Mouse (Mus musculus) G1E (cell line): Measurements from ENCODE around the gene Chrm3. TPM values are rescaled to one million over a fixed set of nuclear protein-coding genes. Genes with fewer than 3 reads are reported as not detected.

ENCODE experiments used
- ATAC-seq: 2 replicates; pipeline ENCODE4 v1.8.0; 2016; ENCODE audit warnings: mild to moderate bottlenecking; ENCODE audit not compliant: insufficient number of reproducible peaks, poor library complexity, low FRiP score, severe bottlenecking; ENCODE audit errors: extremely low read depth
- DNase-seq: peaks from one replicate; pipeline ENCODE4 v3.0.0; 2012; ENCODE audit warnings: low spot score
- H3K27me3 ChIP-seq: 2 replicates; pipeline ENCODE4 v1.6.1; 2012; ENCODE audit warnings: mild to moderate bottlenecking, low read length, inconsistent platforms; ENCODE audit not compliant: insufficient read depth
- H3K36me3 ChIP-seq: replicated peaks from 2 replicates; pipeline ENCODE3; 2012; ENCODE audit warnings: mild to moderate bottlenecking, inconsistent platforms
- H3K4me1 ChIP-seq: 2 replicates; pipeline ENCODE4 v1.6.1; 2012; ENCODE audit warnings: low read depth, low read length, inconsistent platforms, mixed read lengths; ENCODE audit not compliant: insufficient read depth
- H3K4me3 ChIP-seq: 2 replicates; pipeline ENCODE4 v1.5.1; 2012; ENCODE audit warnings: low read depth, mild to moderate bottlenecking, inconsistent platforms, low read length, moderate library complexity, mixed read lengths
- H3K9me3 ChIP-seq: replicated peaks from 2 replicates; pipeline ENCODE4 v1.6.1; 2012; ENCODE audit warnings: inconsistent platforms
- CTCF ChIP-seq: IDR thresholded peaks from 2 replicates; pipeline ENCODE4 v1.5.1; 2012; ENCODE audit warnings: low read depth, low read length, inconsistent platforms, mixed read lengths
- GATA1 ChIP-seq: IDR thresholded peaks from 2 replicates; pipeline ENCODE4 v1.6.1; 2012; ENCODE audit warnings: borderline replicate concordance, low read length, inconsistent platforms, mixed read lengths
- GATA2 ChIP-seq: IDR thresholded peaks from 2 replicates; pipeline ENCODE4 v1.6.1; 2012; ENCODE audit warnings: low read depth, low read length, inconsistent platforms, borderline replicate concordance
- POLR2AphosphoS5 ChIP-seq: IDR thresholded peaks from 2 replicates; pipeline ENCODE4 v1.6.1; 2012; ENCODE audit warnings: low read depth, low read length, inconsistent platforms; ENCODE audit not compliant: insufficient replicate concordance
- TAL1 ChIP-seq: conservative IDR thresholded peaks from 2 replicates; pipeline ENCODE4 v1.6.1; 2012; ENCODE audit warnings: low read depth, low read length, inconsistent platforms, mixed read lengths
- polyA plus RNA-seq: library from polyadenylated mRNA; stranded (reverse); fragments of >175 nt; gene quantifications from 2 replicates; pipeline ENCODE4 v1.2.3, GENCODE M21; 2012
- total RNA-seq, 2 experiments: library from RNA; stranded (forward) in 1 of 2; stranded (reverse) in 1 of 2; fragments of 200-1000 nt in 1 of 2; fragments of >200 nt in 1 of 2; fragmentation: Nextera tagmentation in 1 of 2; gene quantifications; 2 replicates each; pipeline ENCODE4 v1.2.3; 2014 to 2017

Gene Chrm3
- total and polyA plus RNA-seq, 3 experiments: 0.16 TPM; not detected in 2

- Histone ChIP-seq H3K27me3 (no peaks in the 10 kb centered on the region), H3K36me3 (no peaks in the 10 kb centered on the region), H3K4me1 (peaks cover 16% of the 10 kb centered on the region), H3K4me3 (peak overlapping the region; percentile 11; the same call in 1 of the 2 replicates), H3K9me3 (no peaks in the 10 kb centered on the region)
- peak; percentile 88 for ATAC-seq
- TF ChIP-seq GATA1 (no peak), CTCF (no peak), TAL1 (no peak; the same call in 1 of the 2 replicates), GATA2 (no peak), POLR2AphosphoS5 (no peak)
- no peak for DNase-seq
These were observed 140.2 kb downstream of the Chrm3 start for GRCm38 (mm10) chr13:10220403-10220802.

DNA sequence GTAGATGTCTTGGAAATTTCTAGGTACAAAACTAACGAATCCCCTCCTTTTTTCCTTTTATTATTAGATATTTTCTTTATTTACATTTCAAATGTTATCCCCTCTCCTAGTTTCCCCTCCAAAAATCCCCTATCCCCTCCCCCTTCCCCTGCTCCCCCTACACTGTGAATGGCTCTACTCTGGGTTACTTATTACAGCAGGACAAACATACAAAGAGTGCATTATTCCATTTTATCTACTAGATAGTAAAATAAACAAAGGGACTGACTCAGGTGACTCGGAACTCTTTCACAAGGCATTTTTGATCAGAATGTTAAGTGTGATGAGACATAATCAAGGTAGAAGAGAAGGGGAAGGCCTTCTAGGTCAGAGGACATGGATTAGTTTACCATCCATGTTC, 148.5 kb downstream of the Chrm3 start:
- H3K4me3 ChIP-seq: no peak overlapping the region
- DNase-seq (no peak), ATAC-seq (no peak)
- no peaks in the 10 kb centered on the region for H3K9me3 ChIP-seq
- H3K27me3 ChIP-seq: no peaks in the 10 kb centered on the region
- H3K36me3 ChIP-seq: no peaks in the 10 kb centered on the region
- H3K4me1 ChIP-seq: no peaks in the 10 kb centered on the region
- TF ChIP-seq GATA2 (no peak), POLR2AphosphoS5 (no peak), CTCF (no peak), TAL1 (no peak), GATA1 (no peak)

GRCm38 (mm10) chr13:10210522-10211244, 150.0 kb downstream of the Chrm3 start:
- H3K36me3 ChIP-seq: no peaks in the 10 kb centered on the region
- no peaks in the 10 kb centered on the region for H3K9me3 ChIP-seq
- H3K27me3 ChIP-seq: no peaks in the 10 kb centered on the region
- no peak overlapping the region for H3K4me3 ChIP-seq
- H3K4me1 ChIP-seq: no peaks in the 10 kb centered on the region
- TF ChIP-seq CTCF (no peak), GATA2 (no peak), POLR2AphosphoS5 (no peak), TAL1 (no peak)
- no peak for ATAC-seq
- no peak for DNase-seq

DNA sequence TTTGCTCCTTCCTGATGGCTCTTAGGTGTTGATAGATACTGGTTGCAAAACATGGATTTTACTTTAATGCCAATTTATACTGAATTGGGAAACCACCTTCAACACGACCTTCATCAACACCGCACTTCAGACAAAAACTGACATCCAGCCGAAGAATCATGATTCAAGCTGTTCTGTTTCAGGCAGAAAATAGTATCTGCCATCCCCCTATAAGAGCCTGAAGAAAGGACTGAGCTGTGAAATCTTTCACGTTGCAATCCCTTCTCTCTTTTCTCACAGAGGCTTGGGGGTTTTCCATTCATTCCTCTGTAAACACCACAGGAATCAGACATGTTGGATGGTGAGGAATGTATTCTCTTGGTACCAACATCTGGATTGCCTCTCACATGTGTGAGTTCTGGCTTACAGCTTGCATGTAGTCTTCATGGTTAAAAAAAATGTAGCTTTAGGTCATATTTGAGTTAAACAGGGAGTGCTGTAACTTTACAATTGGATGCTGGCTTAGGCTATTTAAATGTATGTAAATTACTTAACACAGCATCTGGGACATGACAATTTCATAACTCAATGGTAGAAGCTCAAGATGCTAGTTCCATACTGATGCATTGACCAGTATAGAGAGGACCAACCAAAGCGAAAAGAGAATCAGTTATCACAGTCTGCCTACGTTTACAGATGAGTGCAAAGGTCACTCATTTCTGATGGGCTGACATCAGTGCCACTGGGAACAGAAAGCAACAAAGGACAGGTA, 161.3 kb downstream of the Chrm3 start:
- Histone ChIP-seq H3K4me3 (no peak overlapping the region), H3K9me3 (no peaks in the 10 kb centered on the region), H3K4me1 (no peaks in the 10 kb centered on the region), H3K27me3 (no peaks in the 10 kb centered on the region), H3K36me3 (no peaks in the 10 kb centered on the region)
- DNase-seq: no peak
- ATAC-seq: no peak
- TF ChIP-seq GATA1 (no peak), POLR2AphosphoS5 (no peak), GATA2 (no peak), CTCF (no peak), TAL1 (no peak)

- ATAC-seq (no peak), DNase-seq (no peak)
- Histone ChIP-seq H3K27me3 (no peaks in the 10 kb centered on the region), H3K4me3 (no peak overlapping the region), H3K9me3 (no peaks in the 10 kb centered on the region), H3K36me3 (no peaks in the 10 kb centered on the region), H3K4me1 (no peaks in the 10 kb centered on the region)
- TF ChIP-seq CTCF (no peak), POLR2AphosphoS5 (no peak), GATA2 (no peak), TAL1 (no peak), GATA1 (no peak)
These were observed 170.8 kb downstream of the Chrm3 start for GRCm38 (mm10) chr13:10189829-10190228.

DNA sequence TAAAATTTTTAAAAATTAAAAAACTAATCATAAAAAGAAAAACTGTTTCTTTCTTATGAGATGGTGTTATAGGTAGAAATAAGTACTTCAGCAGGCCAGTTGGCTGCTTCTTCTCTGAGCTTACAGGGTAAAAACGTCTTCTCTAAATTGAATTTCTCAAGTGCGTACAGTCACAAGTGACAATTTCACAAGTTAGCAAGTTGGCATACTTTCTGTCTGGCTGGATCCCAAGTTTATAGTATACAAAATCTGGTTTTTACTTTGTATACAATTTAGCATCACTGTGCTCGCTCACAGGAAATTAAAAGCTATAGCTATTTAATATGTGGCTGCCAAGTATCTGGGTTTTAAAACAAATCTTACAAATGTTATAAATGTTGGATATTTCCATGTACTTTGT, 172.7 kb downstream of the Chrm3 start:
- no peaks in the 10 kb centered on the region for H3K27me3 ChIP-seq
- TF ChIP-seq GATA1 (no peak), CTCF (no peak), POLR2AphosphoS5 (no peak), TAL1 (no peak), GATA2 (no peak)
- ATAC-seq (no peak), DNase-seq (no peak)
- H3K9me3 ChIP-seq: no peaks in the 10 kb centered on the region
- no peaks in the 10 kb centered on the region for H3K4me1 ChIP-seq
- H3K4me3 ChIP-seq: no peak overlapping the region
- no peaks in the 10 kb centered on the region for H3K36me3 ChIP-seq
